Mouse (Mus musculus) spleen, adult 2 months (tissue): ENCODE results near the gene Enpp5.

ENCODE experiments used
- CTCF ChIP-seq: fragments of 200-500 bp; IDR thresholded peaks from 2 replicates; pipeline ENCODE4 v1.5.1; 2011; ENCODE audit warnings: mild to moderate bottlenecking, inconsistent platforms; ENCODE audit not compliant: insufficient read depth, insufficient read length, insufficient replicate concordance; ENCODE audit errors: extremely low read depth
- POLR2A ChIP-seq: fragments of 200-500 bp; IDR thresholded peaks from 2 replicates; pipeline ENCODE4 v1.6.1; 2011; ENCODE audit warnings: low read depth, low read length, inconsistent platforms

DNA sequence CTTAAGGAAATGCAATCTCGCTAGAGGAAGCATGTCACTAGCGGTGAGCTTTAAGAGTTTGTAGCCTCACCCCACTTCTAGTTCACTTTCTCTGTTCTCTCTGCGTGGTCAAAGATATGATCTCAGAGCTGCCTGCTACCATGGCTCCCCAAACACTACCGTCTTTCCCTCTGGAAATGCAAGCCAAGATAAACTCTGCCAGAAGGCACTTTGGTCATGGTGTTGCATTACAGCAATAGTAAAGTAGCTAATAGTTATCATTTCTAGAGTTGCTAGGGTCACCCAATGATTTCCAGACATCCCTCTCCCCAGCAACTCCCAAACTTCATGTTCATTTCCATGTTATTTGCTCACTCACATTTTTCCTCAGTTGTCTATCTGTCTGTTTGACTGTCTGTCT, 39.6 kb downstream of the Enpp5 start:
- TF ChIP-seq POLR2A (no peak), CTCF (no peak)
